Mouse (Mus musculus) liver, embryonic 11.5 days (tissue): Measurements from ENCODE around the gene Rbm15b. TPM values are rescaled to one million over a fixed set of nuclear protein-coding genes. Genes with fewer than 3 reads are reported as not detected.

Experiments used
- ATAC-seq: fragments of 200-750 bp; cut with Nextera tagmentation; replicated peaks from 2 replicates; pipeline ENCODE4 v1.8.0; 2017; ENCODE audit warnings: moderate number of reproducible peaks, mild to moderate bottlenecking, moderate TSS enrichment, moderate library complexity; ENCODE audit not compliant: low FRiP score
- DNase-seq: peaks from one replicate; pipeline ENCODE4 v3.0.0-alpha.2; 2017; ENCODE audit warnings: low spot score
- H3K27ac ChIP-seq: fragments of 300-500 bp; sonication (generic); 2 replicates; pipeline ENCODE4 v1.5.1; 2014; ENCODE audit warnings: mild to moderate bottlenecking, low read depth, low read length, control low read depth
- H3K27me3 ChIP-seq: fragments of 300-500 bp; sonication (generic); replicated peaks from 2 replicates; pipeline ENCODE4 v1.6.1; 2014; ENCODE audit warnings: low read length, mixed read lengths; ENCODE audit not compliant: control insufficient read depth, insufficient read depth
- H3K36me3 ChIP-seq: fragments of 300-500 bp; sonication (generic); 2 replicates; pipeline ENCODE4 v1.6.1; 2014; ENCODE audit warnings: mild to moderate bottlenecking, low read length, moderate library complexity, mixed read lengths; ENCODE audit not compliant: control insufficient read depth, insufficient read depth
- H3K4me1 ChIP-seq: fragments of 300-500 bp; sonication (generic); replicated peaks from 2 replicates; pipeline ENCODE4 v1.6.1; 2014; ENCODE audit warnings: low read length, mixed read lengths; ENCODE audit not compliant: control insufficient read depth, insufficient read depth
- H3K4me2 ChIP-seq: fragments of 300-500 bp; sonication (generic); 2 replicates; pipeline ENCODE4 v1.6.1; 2014; ENCODE audit warnings: mild to moderate bottlenecking, control low read depth, moderate library complexity
- H3K4me3 ChIP-seq: fragments of 300-500 bp; sonication (generic); 2 replicates; pipeline ENCODE4 v1.5.1; 2014; ENCODE audit warnings: low read depth, low read length, control low read depth
- H3K9ac ChIP-seq: fragments of 300-500 bp; sonication (generic); 2 replicates; pipeline ENCODE4 v1.6.1; 2014; ENCODE audit warnings: low read depth, low read length, control low read depth
- H3K9me3 ChIP-seq: fragments of 300-500 bp; sonication (generic); 2 replicates; pipeline ENCODE4 v1.6.1; 2016; ENCODE audit warnings: low read length, inconsistent platforms, mixed read lengths; ENCODE audit not compliant: control insufficient read depth
- WGBS: fragments of 180-500 bp; shearing (Covaris S2); extraction: QIAGEN DNeasy Blood & Tissue Kit; methylation state at CpG from one replicate; pipeline ENCODE4 v1.1.7; 2014; 5-methylcytosine and 5-hydroxymethylcytosine counted together
- polyA plus RNA-seq: library from polyadenylated mRNA; unstranded; fragments of >200 nt; fragmentation: Nextera tagmentation; extraction: Ambion mirVana; gene quantifications from 2 replicates; pipeline ENCODE4 v1.2.1, GENCODE M21; 2014

Rbm15b gene
- 10.9 and 11.4 TPM in 2 replicates for polyA plus RNA-seq

DNA sequence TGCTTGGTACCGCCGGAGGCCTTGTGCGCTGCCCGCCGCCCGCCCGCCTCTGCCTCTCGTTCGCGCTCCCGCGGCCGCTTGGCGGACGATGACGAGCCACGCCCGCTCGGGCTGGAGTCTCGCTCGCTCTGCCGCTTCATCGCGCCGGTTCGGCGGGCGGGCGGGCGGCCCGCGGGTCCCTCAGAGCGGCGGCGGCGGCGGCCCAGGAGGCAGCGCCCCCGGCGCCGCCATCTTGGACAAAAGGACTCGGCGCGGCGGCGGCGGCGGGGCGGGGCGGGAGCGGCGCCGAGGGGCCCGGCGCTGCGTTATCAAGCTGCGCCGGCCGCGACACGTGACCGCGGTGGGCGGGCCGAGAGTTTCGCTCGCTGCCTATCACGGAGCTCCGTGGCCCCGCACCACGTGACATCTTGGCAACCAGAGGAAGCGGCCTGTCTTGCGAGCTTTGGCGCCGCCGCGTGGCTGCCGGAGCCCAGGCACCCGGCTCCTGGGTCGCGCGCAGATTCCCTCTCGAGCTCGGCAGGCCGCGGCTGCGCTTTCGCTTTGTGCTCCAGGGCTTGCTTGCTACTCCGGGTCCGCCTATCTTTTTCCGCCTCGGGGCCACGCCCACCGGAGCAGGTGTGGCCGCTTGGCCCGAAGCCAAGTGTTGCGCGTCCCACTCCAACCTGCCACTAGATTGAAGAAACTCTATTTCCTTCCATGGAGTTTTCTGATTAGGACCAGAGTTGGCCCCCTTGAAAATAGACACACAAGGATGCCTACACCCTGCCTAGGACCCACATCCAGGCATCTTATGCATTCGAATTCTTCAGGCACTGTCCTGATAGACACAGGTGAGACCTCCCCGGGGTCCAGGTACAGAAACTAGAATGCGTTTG lies at the start of gene Rbm15b:
Gene Rbm15b, minus strand, starts transcription at position 601 of the 875 bp plus-strand sequence.
- peak; percentile 97 for DNase-seq
- peak within 1 kb of the TSS; percentile 96 for H3K4me3 ChIP-seq
- H3K27ac ChIP-seq, result peak within 1 kb of the TSS; percentile 90
- peaks cover 56% of the 10 kb centered on the region for H3K4me1 ChIP-seq
- peak within 1 kb of the TSS; percentile 97 for H3K9ac ChIP-seq
- peaks cover 37% of the 10 kb centered on the region for H3K36me3 ChIP-seq
- ATAC-seq, result peak; percentile 70
- H3K9me3 ChIP-seq, result no peaks in the 10 kb centered on the region
- peak within 1 kb of the TSS; percentile 100 for H3K4me2 ChIP-seq
- 2% methylated on average over 98 of the region's 101 CpGs for WGBS
- H3K27me3 ChIP-seq, result no peaks in the 10 kb centered on the region

DNA sequence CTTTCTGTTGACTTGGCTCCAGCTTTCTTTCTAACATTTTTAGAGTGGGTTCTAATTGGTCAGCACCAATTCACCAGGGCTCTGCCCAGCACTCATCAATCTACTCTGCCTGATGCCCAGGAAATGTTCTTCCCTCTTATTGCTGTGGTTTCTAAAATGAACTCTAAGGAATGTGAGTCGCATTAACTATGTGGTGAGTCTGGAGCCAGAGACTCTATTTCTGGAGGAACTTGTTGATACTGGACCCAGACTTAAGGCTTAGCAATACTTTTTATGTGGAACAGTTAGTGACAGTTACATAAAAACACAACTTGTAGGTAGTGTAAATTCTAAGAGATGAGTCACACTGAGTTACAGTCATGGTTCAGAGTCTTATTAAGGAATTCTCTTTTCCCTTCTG lies 47.8 kb upstream of the Rbm15b start:
- Histone ChIP-seq H3K4me1 (no peaks in the 10 kb centered on the region), H3K4me2 (no peak overlapping the region), H3K4me3 (no peak overlapping the region), H3K9me3 (no peaks in the 10 kb centered on the region), H3K27ac (no peak overlapping the region), H3K9ac (no peak overlapping the region), H3K36me3 (no peaks in the 10 kb centered on the region), H3K27me3 (no peaks in the 10 kb centered on the region)
- DNase-seq (no peak), ATAC-seq (no peak)
- 86% methylated on average over 1 of the region's 1 CpGs for WGBS

DNA sequence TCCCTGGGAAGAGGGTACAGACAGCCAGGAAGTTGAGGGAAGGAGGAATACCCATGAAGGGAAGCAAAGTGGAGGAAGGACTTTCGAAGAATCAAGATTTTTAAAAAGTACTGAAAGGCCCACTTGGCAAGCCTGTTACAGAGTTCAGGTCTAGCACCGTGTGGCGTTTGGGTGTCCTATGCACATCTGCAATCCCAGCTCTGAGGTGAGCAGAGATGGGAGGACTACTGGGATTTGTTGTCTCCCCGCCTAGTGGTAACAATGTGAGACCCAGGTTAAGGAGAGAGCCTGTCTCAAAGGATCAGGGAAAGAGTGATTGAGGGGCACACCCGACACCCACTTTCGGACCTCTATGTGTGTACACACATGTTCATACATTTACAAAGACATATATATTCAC lies 27.6 kb upstream of the Rbm15b start:
- WGBS, result 82% methylated on average over 6 of the region's 6 CpGs
- ATAC-seq (no peak), DNase-seq (no peak)

DNA sequence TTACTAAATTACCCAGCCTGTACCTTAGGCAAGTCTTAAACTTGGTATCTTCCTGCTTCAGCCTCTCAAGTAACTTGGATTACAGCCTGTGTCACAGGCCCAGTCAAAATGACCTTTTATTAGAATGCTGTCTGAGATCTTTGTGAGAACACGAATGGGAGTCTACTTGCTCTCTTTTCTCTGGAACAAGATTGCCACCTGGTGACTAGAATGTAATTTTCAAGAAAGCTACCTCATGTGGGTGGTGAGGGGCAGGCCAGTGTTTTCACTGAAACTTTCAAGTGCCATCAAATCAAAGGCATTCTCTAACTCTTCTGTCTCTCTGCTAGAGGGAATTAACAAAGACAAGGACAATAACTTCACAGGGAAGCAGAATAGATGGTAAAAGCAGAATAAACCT lies 26.5 kb upstream of the Rbm15b start:
- WGBS, result 9% methylated on average over 1 of the region's 1 CpGs
- Histone ChIP-seq H3K9me3 (no peaks in the 10 kb centered on the region), H3K4me1 (no peaks in the 10 kb centered on the region), H3K27ac (no peak overlapping the region), H3K4me2 (no peak overlapping the region), H3K36me3 (no peaks in the 10 kb centered on the region), H3K27me3 (no peaks in the 10 kb centered on the region), H3K9ac (no peak overlapping the region), H3K4me3 (no peak overlapping the region)
- ATAC-seq (no peak), DNase-seq (no peak)

More for the DNA sequence above, 27.6 kb upstream of the Rbm15b start:
- Histone ChIP-seq H3K9ac (no peak overlapping the region), H3K36me3 (no peaks in the 10 kb centered on the region), H3K27me3 (no peaks in the 10 kb centered on the region), H3K27ac (no peak overlapping the region), H3K4me3 (no peak overlapping the region), H3K4me2 (no peak overlapping the region), H3K4me1 (no peaks in the 10 kb centered on the region), H3K9me3 (no peaks in the 10 kb centered on the region)

DNA sequence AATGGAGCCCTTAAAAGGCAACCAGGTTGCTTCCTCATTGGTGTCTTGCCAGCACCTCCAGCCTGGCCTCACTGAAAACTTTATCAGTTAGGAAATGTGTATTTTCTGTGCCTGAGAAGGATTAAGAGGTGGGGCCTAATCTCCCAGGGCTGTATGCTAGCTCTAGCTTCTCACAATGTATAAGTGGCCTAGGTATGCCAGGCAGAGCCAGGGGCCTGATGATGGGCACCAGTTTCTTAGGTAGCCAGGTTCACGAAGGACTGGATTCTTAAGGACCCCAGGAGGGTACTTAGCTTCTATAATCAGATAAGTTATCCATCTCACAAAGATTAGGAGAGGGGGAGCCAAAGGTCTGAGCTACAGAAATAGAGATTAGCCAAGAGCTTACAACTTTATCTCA lies 24.4 kb upstream of the Rbm15b start:
- DNase-seq (no peak), ATAC-seq (no peak)
- H3K36me3 ChIP-seq, result no peaks in the 10 kb centered on the region
- H3K27me3 ChIP-seq, result no peaks in the 10 kb centered on the region
- H3K27ac ChIP-seq, result no peak overlapping the region
- H3K9ac ChIP-seq, result no peak overlapping the region
- WGBS, result 59% methylated on average over 1 of the region's 1 CpGs
- no peak overlapping the region for H3K4me3 ChIP-seq
- no peaks in the 10 kb centered on the region for H3K9me3 ChIP-seq
- H3K4me2 ChIP-seq, result no peak overlapping the region
- no peaks in the 10 kb centered on the region for H3K4me1 ChIP-seq

DNA sequence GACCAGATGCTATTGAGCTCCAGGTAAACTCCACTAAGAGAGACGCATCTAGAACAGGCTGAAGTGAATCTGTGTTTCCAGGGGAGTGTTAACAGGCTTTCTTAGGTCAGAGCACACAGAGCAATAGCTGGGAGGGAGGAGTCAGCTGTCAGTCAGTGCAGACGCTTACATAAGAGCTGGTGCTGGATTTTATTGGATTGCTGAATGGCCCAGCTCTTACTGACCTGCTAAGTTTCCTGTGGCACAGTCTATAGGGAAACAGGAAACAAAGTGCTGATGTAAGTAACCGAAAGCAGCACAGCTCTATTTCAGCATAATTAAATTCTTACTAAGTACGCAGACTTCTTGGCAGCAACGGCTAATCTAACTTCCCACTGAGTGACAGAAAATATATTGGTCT lies 21.5 kb upstream of the Rbm15b start:
- H3K9ac ChIP-seq, result no peak overlapping the region
- DNase-seq (no peak), ATAC-seq (no peak)
- no peaks in the 10 kb centered on the region for H3K36me3 ChIP-seq
- H3K27ac ChIP-seq, result no peak overlapping the region
- H3K4me1 ChIP-seq, result no peaks in the 10 kb centered on the region
- H3K9me3 ChIP-seq, result no peaks in the 10 kb centered on the region
- H3K27me3 ChIP-seq, result no peaks in the 10 kb centered on the region
- no peak overlapping the region for H3K4me2 ChIP-seq
- H3K4me3 ChIP-seq, result no peak overlapping the region
- WGBS, result 49% methylated on average over 5 of the region's 5 CpGs

DNA sequence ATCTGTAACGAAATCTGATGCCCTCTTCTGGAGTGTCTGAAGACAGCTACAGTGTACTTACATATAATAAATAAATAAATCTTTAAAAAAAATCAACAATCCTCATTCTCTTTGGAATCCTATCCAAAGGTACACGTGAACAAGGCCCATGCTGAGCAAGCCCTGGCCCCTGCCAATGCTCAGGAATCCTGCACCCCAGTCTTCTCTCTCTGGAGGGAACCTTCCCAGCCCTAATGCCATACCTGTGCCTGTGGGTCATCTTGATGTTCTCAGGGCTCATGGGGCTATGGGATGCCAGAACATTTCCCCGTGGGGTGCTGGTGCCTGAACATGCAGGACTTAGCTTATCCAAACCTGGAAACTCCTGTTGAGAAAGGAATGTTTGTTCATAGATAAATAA lies 20.9 kb upstream of the Rbm15b start:
- Histone ChIP-seq H3K9me3 (no peaks in the 10 kb centered on the region), H3K4me2 (no peak overlapping the region), H3K4me3 (no peak overlapping the region), H3K36me3 (no peaks in the 10 kb centered on the region), H3K4me1 (no peaks in the 10 kb centered on the region), H3K9ac (no peak overlapping the region), H3K27me3 (no peaks in the 10 kb centered on the region), H3K27ac (no peak overlapping the region)
- DNase-seq, result no peak
- ATAC-seq, result no peak
- 73% methylated on average over 3 of the region's 3 CpGs for WGBS

DNA sequence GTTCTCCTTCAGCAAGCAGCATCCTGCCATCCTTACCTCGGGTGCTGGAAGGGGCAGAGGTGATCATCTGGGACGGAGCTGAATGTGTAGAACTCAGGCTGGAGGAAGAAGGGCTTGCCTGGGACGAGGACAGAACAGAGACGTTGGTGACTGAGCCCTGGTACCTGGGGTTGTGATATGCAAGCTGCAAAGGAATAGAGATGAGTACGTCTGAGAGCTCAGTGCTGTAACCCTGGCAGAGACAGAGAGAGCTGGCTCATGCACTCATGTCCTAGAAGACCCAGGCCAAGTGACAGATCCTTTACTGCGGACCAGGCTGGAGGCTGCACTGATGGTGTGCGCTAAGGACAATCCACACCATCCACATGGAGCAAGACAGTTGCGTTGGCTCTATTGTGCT lies 19.4 kb upstream of the Rbm15b start:
- no peaks in the 10 kb centered on the region for H3K36me3 ChIP-seq
- no peak overlapping the region for H3K27ac ChIP-seq
- no peaks in the 10 kb centered on the region for H3K9me3 ChIP-seq
- no peak overlapping the region for H3K4me2 ChIP-seq
- H3K4me3 ChIP-seq, result no peak overlapping the region
- H3K27me3 ChIP-seq, result no peaks in the 10 kb centered on the region
- H3K4me1 ChIP-seq, result no peaks in the 10 kb centered on the region
- DNase-seq (no peak), ATAC-seq (no peak)
- H3K9ac ChIP-seq, result no peak overlapping the region
- 80% methylated on average over 8 of the region's 8 CpGs for WGBS

DNA sequence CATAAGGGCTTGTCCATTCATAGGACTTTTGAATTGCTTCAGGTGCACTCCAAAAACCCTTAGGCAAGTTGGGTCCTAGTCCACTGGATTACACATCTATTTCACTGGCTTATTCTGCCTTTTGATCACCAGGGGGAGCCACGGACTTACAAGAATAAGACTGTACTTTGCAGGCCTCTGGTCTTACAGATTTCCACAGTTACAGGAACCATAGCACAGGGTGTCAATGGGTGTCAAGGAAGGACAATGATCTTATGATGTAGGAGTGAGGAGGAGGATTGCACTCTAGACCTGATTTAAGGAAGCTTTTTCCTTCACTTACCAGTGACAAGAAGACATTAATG lies 16.5 kb upstream of the Rbm15b start:
- Histone ChIP-seq H3K9me3 (no peaks in the 10 kb centered on the region), H3K9ac (no peak overlapping the region), H3K27ac (no peak overlapping the region), H3K27me3 (no peaks in the 10 kb centered on the region), H3K4me3 (no peak overlapping the region), H3K4me2 (no peak overlapping the region), H3K4me1 (no peaks in the 10 kb centered on the region), H3K36me3 (no peaks in the 10 kb centered on the region)
- ATAC-seq (no peak), DNase-seq (no peak)
- 5% methylated on average over 1 of the region's 1 CpGs for WGBS
